Mouse (Mus musculus): ENCODE measurements around the gene Dock8.

The Dock8 gene

DNA sequence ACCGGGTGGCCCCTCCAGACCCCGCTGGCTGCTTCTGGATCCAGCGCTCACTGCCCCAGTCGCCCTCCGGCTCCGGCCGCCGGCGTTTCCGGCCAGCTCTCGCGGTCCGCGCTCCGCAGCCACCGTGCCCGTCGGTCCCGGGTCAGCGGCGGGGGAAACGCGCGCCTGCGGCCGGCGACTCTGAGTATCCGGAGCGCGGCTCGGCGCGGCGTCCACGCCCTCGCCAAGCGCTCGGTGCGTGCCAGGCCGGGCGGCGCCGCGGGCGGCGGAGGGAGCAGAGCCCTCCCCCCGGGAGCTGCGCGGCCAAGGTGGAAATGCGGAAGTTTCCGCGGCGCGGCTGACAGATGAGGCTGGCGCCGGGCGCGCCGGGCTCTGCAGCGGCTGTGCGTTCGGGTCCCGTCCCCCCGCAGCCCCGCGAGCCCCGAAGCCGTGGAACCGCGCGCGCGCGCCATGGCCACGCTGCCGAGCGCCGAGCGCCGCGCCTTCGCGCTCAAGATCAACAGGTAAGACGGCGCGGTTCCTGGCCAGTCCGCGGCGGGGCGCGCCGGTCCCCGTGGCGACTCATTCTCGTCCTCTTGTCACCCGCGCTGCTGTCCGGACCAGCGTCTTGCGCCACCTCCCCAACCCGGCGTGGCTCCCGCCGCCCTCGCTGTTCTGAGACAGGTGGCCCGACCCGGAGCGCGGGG lies at the start of gene Dock8:
Gene Dock8, plus strand, starts transcription at position 334 of the 686 bp plus-strand sequence.
- DNase-seq, result peak; percentile 70

DNA sequence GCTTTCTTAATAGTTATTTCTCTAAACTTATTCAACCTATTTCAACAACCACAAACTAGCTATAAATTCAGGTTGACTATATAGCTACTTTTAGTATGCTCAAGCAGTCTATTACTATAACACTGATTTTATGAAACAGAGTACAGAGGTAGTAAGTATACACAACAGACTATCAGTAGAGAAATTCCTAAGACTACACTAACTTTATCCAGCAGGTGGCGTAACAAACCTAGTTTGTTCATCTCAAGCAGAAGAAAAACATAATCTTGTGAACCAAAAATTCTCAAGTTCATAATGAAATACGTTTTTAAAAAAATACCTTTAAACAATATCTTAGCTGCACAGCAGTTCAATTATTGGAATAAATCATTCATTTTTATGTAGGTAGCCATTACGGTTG lies 40.8 kb upstream of the Dock8 start:
- peak; percentile 80 for DNase-seq

DNA sequence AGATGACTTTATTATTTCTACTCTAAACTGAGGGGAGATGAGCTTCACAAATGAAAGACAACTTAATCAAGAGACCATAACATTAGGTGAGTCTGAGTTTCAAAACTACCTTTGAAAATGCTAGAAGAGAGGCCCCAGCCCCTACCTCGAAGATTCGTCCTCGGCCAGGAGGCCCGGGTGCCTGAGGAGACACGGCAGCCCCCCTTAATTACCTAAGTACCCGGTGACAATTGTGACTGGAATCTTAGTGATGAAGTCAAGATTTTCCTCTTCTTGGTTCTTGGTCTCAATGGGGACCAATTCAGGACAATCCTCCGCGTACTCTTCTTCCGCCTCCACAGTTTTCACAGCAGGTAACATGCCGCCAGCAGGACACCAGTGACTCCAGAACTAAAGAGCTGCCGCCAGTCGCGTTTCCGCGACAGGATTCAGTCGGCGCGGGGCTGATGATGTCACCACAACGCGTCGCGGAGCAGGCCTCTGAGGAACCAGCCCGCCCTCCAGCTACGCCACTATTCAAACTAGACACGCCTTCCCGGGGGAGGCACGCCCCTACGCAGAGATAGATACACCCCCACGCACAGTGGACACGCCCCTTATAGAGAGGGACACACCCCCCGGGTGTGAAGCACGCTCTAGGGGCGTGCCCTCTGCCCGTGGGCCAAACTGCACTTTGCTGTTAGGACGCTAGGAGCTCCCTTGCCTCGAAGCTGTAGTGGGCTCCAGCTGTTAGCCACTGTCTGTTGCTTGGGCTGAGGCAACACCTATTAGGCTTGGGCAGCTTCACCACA lies 38.0 kb upstream of the Dock8 start, which contains the start of gene Cbwd1:
Gene Cbwd1, minus strand, starts transcription at position 439 of the 791 bp plus-strand sequence.
- DNase-seq, result peak; percentile 100

DNA sequence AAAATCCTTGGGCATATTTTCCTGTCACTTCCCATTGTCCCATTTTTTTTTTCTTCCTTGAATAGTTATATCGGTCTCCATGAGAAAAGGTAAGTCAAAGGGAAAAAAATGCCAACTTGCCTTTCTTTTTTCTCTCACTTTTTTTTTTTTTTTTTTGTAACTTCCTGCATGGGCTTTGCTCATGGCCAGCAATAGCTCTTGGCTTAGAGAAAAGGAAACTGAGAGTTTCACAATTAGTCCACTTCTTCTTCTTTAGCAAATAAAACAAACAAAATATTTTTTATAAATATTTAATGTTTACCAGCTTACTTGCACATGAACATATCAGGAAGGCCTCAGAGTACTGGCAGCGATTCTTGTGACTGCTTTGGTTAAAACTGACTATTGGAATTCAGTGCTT lies 33.1 kb upstream of the Dock8 start:
- DNase-seq, result no peak

DNA sequence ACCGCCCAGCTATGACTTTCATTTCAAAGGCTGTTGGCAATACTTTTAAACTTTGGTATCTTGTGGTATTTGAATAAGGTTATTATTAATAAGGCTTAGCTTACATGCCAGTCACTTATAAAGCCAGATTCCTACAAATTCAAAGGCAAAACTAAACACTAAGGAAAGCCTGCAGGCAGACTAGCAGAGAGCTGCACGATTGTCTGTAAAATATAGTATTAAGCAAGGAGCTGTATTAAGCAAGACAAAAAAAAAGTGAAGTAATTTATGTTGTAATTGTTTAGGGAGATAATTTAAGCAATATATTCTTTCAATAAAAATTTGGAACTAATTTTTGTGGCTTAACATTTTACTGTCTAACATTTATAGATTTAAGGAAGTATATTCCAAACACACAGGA lies 32.4 kb upstream of the Dock8 start:
- DNase-seq, result no peak

DNA sequence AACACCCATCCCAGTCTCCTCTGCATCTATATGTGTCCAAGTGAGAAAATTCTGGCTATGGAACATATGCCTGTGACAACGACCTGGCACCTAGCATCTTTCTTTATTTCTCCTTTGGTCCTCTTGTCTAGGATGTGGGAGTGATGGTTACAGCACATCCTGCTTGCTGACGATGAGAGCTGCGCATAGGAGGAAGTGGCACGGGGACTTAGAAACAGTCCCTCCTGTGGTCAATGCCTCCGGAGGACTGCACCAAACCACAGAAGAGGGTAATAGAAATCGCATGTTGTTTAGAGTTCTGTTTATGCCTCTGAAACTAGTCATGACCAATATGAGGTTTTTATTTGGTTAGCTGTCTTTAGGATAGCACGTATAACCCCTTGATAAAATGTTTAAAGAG lies 28.0 kb upstream of the Dock8 start:
- no peak for DNase-seq

DNA sequence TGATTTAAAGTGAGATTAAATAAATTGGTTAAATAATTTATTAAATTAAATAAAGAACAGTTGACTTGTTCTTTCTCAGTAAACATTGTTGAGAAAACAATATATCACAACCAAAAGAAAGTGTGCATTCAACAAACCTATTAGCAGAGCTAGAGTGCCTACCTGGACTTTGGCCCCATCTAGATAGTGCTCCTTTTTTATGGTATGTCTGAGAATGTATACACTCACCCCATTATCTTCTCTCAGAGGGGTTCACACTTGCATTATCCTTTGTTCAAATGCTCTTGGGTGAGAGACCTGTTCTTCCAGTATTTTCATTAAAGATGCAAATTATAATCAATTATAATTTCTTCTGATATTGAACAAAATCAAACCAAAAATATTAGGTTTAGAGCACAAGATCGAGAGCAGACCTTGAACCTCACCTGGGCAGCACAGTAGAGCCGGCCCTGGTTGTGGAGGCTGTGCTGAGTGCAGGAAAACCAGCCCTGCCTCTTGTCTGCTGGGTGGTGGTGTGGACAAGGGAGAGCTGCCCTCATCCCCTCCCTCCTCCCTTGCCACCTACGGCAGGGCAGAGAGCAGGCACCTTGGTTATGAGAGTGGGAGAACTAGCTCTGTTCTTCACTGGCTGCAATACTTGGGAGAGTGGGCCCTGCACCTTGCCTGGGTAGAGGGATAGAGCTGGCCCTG lies 26.5 kb upstream of the Dock8 start:
- DNase-seq, result no peak

DNA sequence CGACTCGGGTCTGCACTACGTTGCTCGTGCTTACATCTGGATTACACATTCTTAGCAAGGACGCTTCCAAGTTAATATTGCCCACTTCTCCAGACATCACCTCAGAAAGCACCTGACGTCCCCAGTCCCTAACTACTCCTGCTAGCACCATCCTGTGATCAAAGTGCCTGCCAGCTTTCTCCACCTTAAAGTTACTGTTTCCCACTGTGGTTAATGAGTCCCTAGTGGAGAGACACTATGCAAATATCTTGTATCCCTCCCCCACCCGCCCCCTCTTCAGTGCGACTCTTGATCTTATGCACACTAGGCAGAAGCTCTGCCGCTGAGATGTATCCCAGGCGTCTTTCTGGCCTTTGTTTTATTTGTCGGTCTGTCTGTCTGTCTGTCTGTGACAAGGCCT lies 21.3 kb upstream of the Dock8 start:
- DNase-seq, result no peak

DNA sequence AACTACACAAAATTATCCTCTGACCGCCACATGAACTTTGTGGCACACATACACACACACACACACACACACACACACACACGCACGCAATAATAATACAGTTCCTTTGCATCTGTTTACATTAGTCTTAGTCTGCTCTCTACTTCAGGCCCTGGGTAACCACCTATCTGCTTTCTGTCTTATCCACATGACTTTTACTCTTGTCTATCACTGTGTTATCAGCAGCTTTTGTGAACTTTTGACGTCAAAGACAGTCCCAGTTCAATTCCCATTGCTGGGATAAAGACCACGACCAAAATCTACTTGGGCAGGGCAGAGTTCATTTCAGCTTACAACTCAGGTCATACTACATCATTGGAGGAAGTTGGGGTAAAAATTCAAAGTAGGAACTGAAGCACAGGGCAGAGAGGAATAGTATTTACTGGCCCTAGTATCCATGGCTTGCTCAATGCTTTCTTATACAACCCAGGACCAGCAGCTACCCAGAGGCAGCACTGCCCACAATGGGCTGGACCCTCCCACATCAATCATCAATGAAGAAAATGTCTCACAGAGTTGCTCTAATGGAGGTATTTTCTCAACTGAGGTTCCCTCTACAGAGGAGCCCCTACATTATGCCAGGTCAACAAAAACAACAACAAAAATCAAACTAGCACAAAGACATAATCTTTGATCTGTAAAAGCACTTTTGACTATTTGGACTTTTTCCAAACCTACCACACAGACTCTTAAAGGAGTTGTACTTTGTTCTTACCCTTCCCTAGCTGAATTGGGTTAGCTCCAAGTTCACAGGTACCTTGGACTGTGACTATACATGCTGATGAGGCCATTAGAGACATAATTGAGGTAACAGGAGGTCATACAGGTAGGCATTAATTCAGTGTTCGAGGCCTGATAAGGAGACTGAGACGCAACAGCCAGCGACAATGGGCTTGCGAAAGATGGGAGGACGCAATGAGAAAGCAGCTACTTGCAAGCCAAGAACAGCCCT lies 20.2 kb upstream of the Dock8 start:
- DNase-seq, result no peak

DNA sequence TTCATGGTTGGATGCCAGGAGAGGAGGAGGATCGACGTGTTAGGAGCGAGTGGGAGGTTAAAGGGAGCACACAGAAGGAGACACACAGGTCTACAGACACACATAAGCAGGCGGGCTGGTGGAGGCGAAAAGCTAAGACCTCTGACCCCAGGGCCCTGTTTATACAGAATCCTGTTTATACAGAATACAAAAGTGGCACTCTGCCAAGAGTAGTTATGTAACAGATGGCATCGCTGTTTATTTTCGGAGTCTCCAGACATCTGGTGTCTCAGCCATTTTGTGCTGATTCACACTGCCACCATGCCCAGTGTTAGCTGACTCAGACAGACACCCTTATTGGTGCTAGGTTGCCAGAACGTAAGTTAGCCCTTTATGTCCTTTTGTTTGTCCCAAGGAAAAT lies 18.0 kb upstream of the Dock8 start:
- peak; percentile 46 for DNase-seq

DNA sequence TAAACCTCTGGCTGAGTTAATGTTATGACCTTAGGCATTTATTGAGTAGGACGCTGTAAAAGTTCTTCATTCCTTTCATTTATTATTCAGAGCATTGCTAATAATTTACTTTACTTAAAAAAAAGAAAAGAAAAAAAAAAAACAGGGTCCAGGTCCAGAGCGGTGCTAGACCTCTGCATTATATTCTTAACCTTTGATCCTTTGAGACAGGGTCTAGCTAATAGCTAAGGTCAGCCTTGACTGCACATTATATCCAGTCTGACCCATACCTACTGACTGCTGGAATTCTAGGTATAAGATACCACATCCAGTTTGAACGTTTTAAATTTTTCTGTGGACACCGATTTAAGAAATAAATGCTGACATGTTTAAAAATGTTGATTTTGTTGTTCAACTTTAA lies 16.3 kb upstream of the Dock8 start:
- DNase-seq, result no peak

DNA sequence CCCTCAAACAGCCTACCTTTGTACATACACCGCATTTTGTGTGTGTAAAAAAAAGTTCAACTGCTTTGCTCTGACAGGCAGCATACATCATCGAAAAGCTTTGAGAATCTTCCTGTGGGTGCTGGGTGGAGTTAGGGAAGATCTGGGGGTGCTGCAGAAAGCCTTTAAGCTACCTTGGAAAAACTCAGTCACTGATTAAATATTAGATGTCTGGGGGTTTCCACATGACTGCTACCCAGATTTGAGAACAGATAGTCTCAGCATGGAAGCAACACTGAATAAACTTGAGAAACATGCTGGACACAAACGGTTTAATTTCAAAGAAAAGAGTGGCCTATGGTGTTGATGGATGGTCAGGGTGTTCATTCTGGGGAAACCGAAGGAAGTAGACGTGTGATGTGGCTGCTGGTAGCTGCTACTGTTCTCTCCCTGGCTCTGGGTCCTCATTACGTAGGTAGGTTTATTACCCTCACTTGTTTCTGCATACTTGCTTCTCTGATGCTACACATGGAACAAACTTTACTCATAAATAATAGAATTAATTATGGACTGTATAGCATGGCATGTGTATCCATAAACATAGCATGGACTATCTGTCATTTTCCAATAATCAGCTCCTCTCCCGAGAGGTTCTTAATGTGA lies 15.4 kb upstream of the Dock8 start:
- DNase-seq, result no peak

DNA sequence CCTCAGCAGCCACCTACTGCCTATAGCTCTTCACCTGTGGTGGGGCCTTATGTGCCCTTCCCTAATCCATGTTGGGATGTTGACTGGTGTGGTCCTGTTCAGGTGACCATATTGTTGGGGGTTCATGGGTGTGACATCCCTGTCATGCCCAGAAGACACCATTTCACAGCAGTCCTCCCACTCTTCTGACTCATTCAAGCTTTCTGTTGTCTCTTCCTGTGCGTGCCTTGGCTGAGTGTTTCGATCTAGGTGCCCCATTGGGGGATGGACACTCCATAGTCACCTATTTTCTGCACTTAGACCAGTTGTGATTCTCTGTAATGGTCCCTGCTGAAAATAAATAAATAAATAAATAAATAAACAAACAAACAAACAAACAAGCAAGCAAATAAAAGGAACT lies 14.3 kb upstream of the Dock8 start:
- no peak for DNase-seq

DNA sequence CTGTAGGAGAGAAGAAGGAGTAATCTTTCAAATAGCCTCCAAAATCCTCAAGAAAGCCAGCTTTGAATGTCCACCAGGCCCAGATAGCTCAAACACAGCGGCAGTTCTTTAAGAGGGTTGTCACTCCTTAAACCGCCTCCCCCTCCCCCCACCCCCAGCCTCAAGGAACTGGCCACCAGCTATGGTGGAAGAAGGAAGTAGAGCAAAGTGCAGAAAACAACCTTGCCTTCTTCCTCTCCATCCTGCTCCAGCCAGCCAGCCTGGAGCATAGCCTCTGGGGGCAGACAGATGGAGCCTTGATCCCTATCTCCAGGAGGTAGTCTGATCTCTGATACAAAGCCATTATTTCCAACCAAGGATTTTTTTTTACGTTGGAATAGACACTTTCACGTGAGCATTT lies 12.0 kb upstream of the Dock8 start:
- no peak for DNase-seq

DNA sequence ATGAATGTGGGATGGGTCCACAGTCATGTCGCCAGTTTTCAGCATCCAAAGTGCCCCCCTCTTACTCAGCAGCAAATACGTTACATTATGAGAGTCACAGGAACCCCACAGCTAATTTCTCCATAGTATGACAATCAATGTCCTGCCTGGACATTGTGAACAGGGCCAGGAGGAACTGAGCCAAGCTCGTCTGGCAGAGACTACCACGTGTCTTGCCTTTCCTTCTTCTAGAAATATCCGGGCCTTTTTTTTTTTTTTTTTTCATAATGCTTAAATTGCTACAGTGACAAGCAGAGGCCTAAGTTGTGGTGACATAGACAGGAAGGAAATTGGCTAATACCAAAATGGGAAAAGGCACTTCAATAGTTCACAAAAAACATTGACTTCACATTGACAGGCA lies 10.5 kb upstream of the Dock8 start:
- no peak for DNase-seq

DNA sequence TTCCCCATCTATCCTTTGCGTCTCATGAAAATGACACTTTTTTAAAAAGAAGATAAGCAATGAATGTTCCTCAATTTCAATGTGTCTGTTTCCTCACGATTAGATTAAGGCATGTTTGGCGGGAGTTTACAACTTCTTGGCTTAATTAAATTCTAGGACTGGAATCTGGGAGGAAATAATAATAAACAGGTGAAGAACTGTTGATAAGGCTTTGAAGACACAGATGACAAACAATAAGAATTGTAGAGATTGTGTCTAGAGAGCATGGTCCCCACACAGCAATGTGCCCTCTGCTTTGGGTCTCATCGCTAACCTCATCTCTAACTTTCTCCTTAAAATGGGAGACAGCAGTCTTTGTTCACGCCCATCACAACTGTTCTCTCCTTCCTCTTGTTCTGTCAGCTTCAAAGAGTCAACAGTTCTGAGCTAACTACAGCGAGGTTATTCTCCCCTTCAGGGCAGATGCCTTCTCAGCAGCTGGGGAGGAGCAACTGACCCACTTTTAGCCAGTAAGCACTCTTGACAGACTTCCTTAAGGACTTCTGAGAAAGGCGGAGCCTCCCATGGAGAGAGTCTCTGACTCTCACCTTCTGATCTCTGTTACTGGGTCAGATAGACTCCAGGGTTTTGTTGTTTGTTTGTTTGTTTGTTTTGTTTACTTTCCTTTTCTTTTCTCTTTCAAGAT lies 9.1 kb upstream of the Dock8 start:
- no peak for DNase-seq

DNA sequence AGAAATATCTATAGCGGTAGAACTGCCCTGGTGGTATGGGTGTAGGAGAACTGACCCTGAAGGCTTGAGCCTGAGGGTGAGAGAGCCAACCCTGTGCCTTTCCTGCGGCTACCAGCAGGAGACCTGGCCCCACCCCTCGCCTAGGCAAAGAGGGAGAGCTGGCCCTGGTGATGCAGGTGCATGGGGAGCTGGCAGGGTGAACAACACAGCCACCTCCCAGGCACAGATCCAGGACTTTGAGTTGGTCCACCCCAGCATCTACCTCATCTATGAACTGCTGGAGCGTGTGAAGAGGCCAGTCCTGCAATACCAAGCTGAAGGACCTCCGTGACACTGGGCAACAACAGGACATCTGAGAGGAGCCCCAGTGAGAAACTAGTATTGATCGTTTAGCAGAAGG lies 5.8 kb upstream of the Dock8 start:
- DNase-seq, result no peak

DNA sequence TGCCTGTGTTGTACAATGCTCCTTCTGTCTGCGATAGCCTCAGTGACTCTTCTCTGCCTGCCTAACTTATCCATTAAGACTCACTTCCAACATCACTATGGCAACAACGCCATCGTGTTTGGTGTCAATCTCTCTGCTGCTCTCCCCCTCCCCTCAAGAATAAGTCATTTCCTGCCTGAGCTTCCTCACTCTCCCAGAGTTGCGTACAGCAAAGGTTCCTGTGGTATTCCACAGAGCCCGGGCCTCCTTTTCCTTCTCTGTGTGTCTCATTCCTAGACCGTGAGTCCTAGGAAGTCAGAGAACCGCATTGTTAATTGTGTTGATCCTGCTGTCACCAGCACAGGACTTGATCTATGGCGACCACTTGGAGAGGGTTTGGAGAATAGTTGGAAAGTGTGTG lies 4.4 kb upstream of the Dock8 start:
- peak; percentile 37 for DNase-seq

DNA sequence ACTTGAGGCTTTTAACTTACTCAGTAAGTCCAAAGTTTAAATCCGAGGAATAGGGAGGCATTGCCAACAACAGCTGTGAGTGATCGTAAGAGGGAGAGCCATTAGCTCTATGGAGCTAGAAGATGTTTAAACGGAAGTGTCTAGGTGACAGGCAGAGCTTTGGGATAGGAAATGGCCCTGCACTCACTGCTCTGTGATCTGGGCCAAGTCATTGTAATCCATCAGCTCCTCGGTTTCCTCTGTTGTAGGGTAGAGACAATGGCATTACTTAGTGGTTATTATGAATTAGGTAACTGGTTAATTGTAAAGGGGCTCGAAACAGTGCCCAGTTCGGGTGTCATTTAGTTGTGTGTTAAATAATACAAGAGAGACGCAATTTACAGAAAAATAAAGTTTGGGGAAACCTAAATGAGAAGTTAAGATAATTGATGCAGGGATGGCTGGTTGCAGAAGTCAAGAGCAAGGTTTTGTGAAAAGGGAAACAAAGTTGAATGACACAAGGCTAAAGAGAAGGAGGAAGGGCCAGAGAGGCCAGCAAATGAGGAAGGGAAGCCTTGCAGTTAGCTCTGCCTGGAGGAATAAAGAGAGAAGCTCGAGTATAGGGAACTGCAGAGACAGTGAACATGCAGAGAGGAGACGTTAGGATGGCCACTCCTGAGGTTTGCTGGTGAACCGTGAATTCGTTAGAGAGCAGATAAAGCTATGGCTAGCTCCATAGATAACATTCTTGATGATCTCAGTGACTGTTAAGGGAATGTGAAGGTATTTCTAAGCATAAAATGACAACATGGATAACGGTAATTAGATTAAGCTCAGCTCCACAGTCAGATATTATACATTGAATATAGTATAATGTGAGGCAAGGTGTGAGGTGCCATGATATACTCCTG lies 2.3 kb upstream of the Dock8 start:
- DNase-seq, result no peak

DNA sequence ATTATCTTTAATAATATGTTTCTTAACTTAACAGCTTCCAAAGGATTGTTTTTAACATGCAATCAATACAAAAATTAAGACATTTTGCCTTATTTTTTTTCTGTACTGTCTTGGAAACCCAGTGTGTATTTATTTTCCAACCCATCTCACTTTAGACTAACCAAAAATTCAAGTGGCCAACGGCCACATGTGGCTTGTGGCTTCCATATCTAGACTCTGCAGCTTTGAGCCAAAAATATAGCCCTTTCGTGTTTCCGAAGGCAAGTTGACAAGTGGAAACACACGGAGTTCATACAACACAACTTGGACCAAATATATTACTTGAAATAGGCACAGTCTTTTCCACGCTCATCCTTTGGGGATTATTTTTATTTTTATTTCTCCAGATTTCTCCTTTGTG lies 773 bp upstream of the Dock8 start:
- no peak for DNase-seq

DNA sequence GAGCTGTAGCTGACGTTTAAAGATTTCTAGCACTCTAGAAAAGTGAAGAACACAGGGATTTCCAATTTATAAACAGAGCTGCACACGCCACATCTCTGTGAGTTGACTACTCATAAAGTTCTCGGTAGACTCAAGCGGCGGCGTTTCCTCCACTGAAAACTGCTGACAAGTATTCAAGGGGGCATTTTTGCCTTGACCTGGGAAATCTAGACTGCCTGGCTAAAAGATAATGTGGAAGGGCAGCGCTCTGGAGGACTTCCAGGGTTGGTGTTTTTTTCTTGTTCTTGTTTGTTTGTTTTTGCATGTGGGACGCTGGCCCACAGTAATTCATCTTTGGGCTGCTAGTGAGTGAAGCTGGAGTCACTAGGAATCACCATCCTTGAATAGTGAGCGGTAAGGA lies 819 bp downstream of the Dock8 start:
- no peak for DNase-seq
